Mouse (Mus musculus): ENCODE measurements at regions not wholly inside any gene's neighbourhood (a gene's known extent, or its start where the extent isn't known, plus 50 kb on each side); places are given as distances from the start of the nearest gene placed in this dataset.

GRCm38 (mm10) chr1:129033707-129034106 lies 239.4 kb upstream of the Thsd7b start:
- H3K4me2 ChIP-seq (ENCODE audit: low read depth) = no peak overlapping the region
- no peak for DNase-seq (ENCODE audit: low read depth in 3 of 3, low spot score in 3 of 3)
- no peaks in the 10 kb centered on the region for H3K9me3 ChIP-seq (ENCODE audit: control insufficient read depth, low read length)
- no peaks in the 10 kb centered on the region for H3K4me1 ChIP-seq (replicated peaks; ENCODE audit: control insufficient read depth in 2 of 2, insufficient read depth in 2 of 2, low read length in 1 of 2)
- TF ChIP-seq CTCF (IDR thresholded peaks at IDR 0.05; ENCODE audit: low read depth) (no peak), EP300 (IDR thresholded peaks at IDR 0.05; ENCODE audit: low read depth) (no peak)
- no peak for ATAC-seq (ENCODE audit: insufficient read depth)
- WGBS (ENCODE audit: insufficient replicate concordance) = 61% methylated on average over 5 of the region's 5 CpGs
- H3K36me3 ChIP-seq (replicated peaks; ENCODE audit: control insufficient read depth, insufficient read depth, low read depth) = no peaks in the 10 kb centered on the region
- no peak overlapping the region for H3K27ac ChIP-seq
- H3K27me3 ChIP-seq (ENCODE audit: control insufficient read depth, insufficient read depth, low read length) = no peaks in the 10 kb centered on the region
- H3K9ac ChIP-seq (replicated peaks) = no peak overlapping the region
- no peak overlapping the region for H3K4me3 ChIP-seq (ENCODE audit: insufficient read depth in 1 of 2, low read depth in 2 of 2, low read length in 2 of 2)

GRCm38 (mm10) chr1:129005899-129006298 lies 267.2 kb upstream of the Thsd7b start:
- 53% methylated on average over 1 of the region's 1 CpGs for WGBS (ENCODE audit: insufficient replicate concordance)
- H3K4me3 ChIP-seq (ENCODE audit: insufficient read depth in 1 of 2, low read depth in 2 of 2, low read length in 2 of 2) = no peak overlapping the region
- no peak overlapping the region for H3K4me2 ChIP-seq (ENCODE audit: low read depth)
- TF ChIP-seq CTCF (IDR thresholded peaks at IDR 0.05; ENCODE audit: low read depth) (no peak), EP300 (IDR thresholded peaks at IDR 0.05; ENCODE audit: low read depth) (no peak)
- DNase-seq (ENCODE audit: low read depth in 3 of 3, low spot score in 3 of 3) (no peak), ATAC-seq (ENCODE audit: insufficient read depth) (no peak)
- no peak overlapping the region for H3K9ac ChIP-seq (replicated peaks)
- H3K27ac ChIP-seq = no peak overlapping the region
- no peaks in the 10 kb centered on the region for H3K36me3 ChIP-seq (replicated peaks; ENCODE audit: control insufficient read depth, insufficient read depth, low read depth)
- H3K9me3 ChIP-seq (ENCODE audit: control insufficient read depth, low read length) = no peaks in the 10 kb centered on the region
- H3K27me3 ChIP-seq (ENCODE audit: control insufficient read depth, insufficient read depth, low read length) = no peaks in the 10 kb centered on the region
- H3K4me1 ChIP-seq (replicated peaks; ENCODE audit: control insufficient read depth in 2 of 2, insufficient read depth in 2 of 2, low read length in 1 of 2) = no peaks in the 10 kb centered on the region

- Histone ChIP-seq H3K4me2 (ENCODE audit: low read depth) (no peak overlapping the region), H3K4me1 (replicated peaks; ENCODE audit: control insufficient read depth in 2 of 2, insufficient read depth in 2 of 2, low read length in 1 of 2) (no peaks in the 10 kb centered on the region), H3K27me3 (ENCODE audit: control insufficient read depth, insufficient read depth, low read length) (no peaks in the 10 kb centered on the region), H3K9me3 (ENCODE audit: control insufficient read depth, low read length) (no peaks in the 10 kb centered on the region), H3K27ac (no peak overlapping the region), H3K9ac (replicated peaks) (no peak overlapping the region), H3K4me3 (ENCODE audit: insufficient read depth in 1 of 2, low read depth in 2 of 2, low read length in 2 of 2) (no peak overlapping the region), H3K36me3 (replicated peaks; ENCODE audit: control insufficient read depth, insufficient read depth, low read depth) (no peaks in the 10 kb centered on the region)
- WGBS (ENCODE audit: insufficient replicate concordance) = 43% methylated on average over 2 of the region's 2 CpGs
- DNase-seq (ENCODE audit: low read depth in 3 of 3, low spot score in 3 of 3) (no peak), ATAC-seq (ENCODE audit: insufficient read depth) (no peak)
- TF ChIP-seq CTCF (IDR thresholded peaks at IDR 0.05; ENCODE audit: low read depth) = no peak
- TF ChIP-seq EP300 (IDR thresholded peaks at IDR 0.05; ENCODE audit: low read depth) = no peak
Observed at GRCm38 (mm10) chr1:129002286-129002685, 270.8 kb upstream of the Thsd7b start.

- no peaks in the 10 kb centered on the region for H3K36me3 ChIP-seq (replicated peaks; ENCODE audit: control insufficient read depth, insufficient read depth, low read depth)
- H3K9me3 ChIP-seq (ENCODE audit: control insufficient read depth, low read length) = no peaks in the 10 kb centered on the region
- no peak overlapping the region for H3K4me2 ChIP-seq (ENCODE audit: low read depth)
- no peak overlapping the region for H3K27ac ChIP-seq
- H3K9ac ChIP-seq (replicated peaks) = no peak overlapping the region
- no peaks in the 10 kb centered on the region for H3K27me3 ChIP-seq (ENCODE audit: control insufficient read depth, insufficient read depth, low read length)
- TF ChIP-seq EP300 (IDR thresholded peaks at IDR 0.05; ENCODE audit: low read depth) = no peak
- no peak for TF ChIP-seq CTCF (IDR thresholded peaks at IDR 0.05; ENCODE audit: low read depth)
- no peak overlapping the region for H3K4me3 ChIP-seq (ENCODE audit: insufficient read depth in 1 of 2, low read depth in 2 of 2, low read length in 2 of 2)
- no peaks in the 10 kb centered on the region for H3K4me1 ChIP-seq (replicated peaks; ENCODE audit: control insufficient read depth in 2 of 2, insufficient read depth in 2 of 2, low read length in 1 of 2)
- DNase-seq (ENCODE audit: low read depth in 3 of 3, low spot score in 3 of 3) (no peak), ATAC-seq (ENCODE audit: insufficient read depth) (no peak)
Observed at GRCm38 (mm10) chr1:129001766-129002165, 271.3 kb upstream of the Thsd7b start.

- Histone ChIP-seq H3K27ac (no peak overlapping the region), H3K36me3 (replicated peaks; ENCODE audit: control insufficient read depth, insufficient read depth, low read depth) (no peaks in the 10 kb centered on the region), H3K4me1 (replicated peaks; ENCODE audit: control insufficient read depth in 2 of 2, insufficient read depth in 2 of 2, low read length in 1 of 2) (no peaks in the 10 kb centered on the region), H3K27me3 (ENCODE audit: control insufficient read depth, insufficient read depth, low read length) (no peaks in the 10 kb centered on the region), H3K9ac (replicated peaks) (no peak overlapping the region), H3K9me3 (ENCODE audit: control insufficient read depth, low read length) (no peaks in the 10 kb centered on the region), H3K4me2 (ENCODE audit: low read depth) (no peak overlapping the region), H3K4me3 (ENCODE audit: insufficient read depth in 1 of 2, low read depth in 2 of 2, low read length in 2 of 2) (no peak overlapping the region)
- 30% methylated on average over 5 of the region's 5 CpGs for WGBS (ENCODE audit: insufficient replicate concordance)
- TF ChIP-seq EP300 (IDR thresholded peaks at IDR 0.05; ENCODE audit: low read depth) (no peak), CTCF (IDR thresholded peaks at IDR 0.05; ENCODE audit: low read depth) (no peak)
- DNase-seq (ENCODE audit: low read depth in 3 of 3, low spot score in 3 of 3) (no peak), ATAC-seq (ENCODE audit: insufficient read depth) (no peak)
Observed at GRCm38 (mm10) chr1:128999741-129000517, 273.2 kb upstream of the Thsd7b start.

Data from liver, embryonic 14.5 days (tissue).